Mouse (Mus musculus) erythroblast, embryonic 14.5 days (primary cell): ENCODE measurements around the gene Bicral. TPM values are rescaled to one million over a fixed set of nuclear protein-coding genes. Genes with fewer than 3 reads are reported as not detected.
A peak's percentile ranks its signal among the peaks of the same experiment; 100 is the strongest.

Experiments
- H3K27me3 ChIP-seq: 2 replicates; pipeline ENCODE4 v1.6.1; 2012; ENCODE audit warnings: inconsistent platforms; ENCODE audit not compliant: control insufficient read depth
- H3K36me3 ChIP-seq: 2 replicates; pipeline ENCODE4 v1.6.1; 2012; ENCODE audit warnings: mild to moderate bottlenecking, inconsistent platforms; ENCODE audit not compliant: control insufficient read depth
- H3K4me1 ChIP-seq: 2 replicates; pipeline ENCODE4 v1.6.1; 2012; ENCODE audit warnings: inconsistent platforms; ENCODE audit not compliant: control insufficient read depth
- H3K4me3 ChIP-seq: replicated peaks from 2 replicates; pipeline ENCODE3; 2012; ENCODE audit warnings: moderate library complexity, mild to moderate bottlenecking, inconsistent platforms
- H3K9me3 ChIP-seq: 2 replicates; pipeline ENCODE4 v1.6.1; 2012; ENCODE audit warnings: low read length, inconsistent platforms, mixed read lengths; ENCODE audit not compliant: control insufficient read depth
- GATA1 ChIP-seq: IDR thresholded peaks from 2 replicates; pipeline ENCODE4 v1.6.1; 2012; ENCODE audit warnings: low read length, inconsistent platforms, mixed read lengths
- TAL1 ChIP-seq: IDR thresholded peaks from 3 replicates; pipeline ENCODE4 v1.6.1; 2012; ENCODE audit warnings: low read length, inconsistent platforms, mixed read lengths
- polyA plus RNA-seq: library from polyadenylated mRNA; stranded (reverse); fragments of >175 nt; gene quantifications from 2 replicates; pipeline ENCODE4 v1.2.3, GENCODE M21; 2012

Bicral gene
- 0.30 and 0.33 TPM in 2 replicates for polyA plus RNA-seq

DNA sequence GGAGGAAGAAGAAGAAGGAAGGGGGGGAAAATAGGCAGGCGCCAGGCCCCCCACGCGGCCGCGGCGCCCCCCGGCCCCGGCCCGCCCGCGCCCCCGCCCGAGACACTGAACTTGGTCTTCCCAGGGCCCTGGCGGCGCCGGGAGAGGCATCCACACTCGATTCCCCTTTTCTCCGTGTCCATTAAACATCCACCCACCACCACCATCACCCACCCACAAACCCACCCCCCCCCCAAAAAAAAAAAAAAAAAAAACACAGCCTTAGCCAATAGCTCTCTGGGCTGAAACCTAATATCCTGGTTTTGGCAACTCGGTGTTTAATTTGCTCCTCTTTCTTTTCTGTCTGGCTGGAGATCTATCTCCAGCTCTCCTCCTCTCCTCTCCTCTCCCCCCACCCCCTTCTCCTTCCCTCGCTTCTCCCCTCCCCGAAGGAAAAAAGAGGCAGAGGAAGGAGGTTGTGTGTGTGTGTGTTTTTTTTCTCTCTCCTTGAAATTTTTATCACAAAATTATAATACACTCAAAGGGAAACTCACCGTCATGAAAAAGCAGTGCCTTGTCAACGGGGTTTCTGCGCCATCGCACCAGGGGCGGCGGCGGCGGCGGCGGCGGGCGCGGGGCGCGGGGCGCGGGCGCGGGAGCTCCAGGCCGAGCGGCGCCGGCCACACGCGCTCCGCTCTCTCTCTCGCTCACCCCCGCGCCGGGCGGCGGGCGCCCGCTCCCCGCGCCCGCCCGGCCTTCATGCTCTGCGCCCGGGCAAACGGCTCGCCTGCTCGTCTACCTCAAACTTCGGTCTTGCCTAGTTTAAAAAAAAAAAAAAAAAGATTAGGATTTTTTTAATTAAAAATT, at the start of gene Bicral:
Gene Bicral (minus strand): TSS at position 580 of the 846 bp plus-strand sequence.
- H3K36me3 ChIP-seq: peaks cover 10% of the 10 kb centered on the region
- H3K4me1 ChIP-seq: peaks cover 40% of the 10 kb centered on the region
- no peaks in the 10 kb centered on the region for H3K27me3 ChIP-seq
- H3K4me3 ChIP-seq: peak within 1 kb of the TSS; percentile 77
- no peaks in the 10 kb centered on the region for H3K9me3 ChIP-seq
- TF ChIP-seq GATA1 (no peak), TAL1 (no peak)

DNA sequence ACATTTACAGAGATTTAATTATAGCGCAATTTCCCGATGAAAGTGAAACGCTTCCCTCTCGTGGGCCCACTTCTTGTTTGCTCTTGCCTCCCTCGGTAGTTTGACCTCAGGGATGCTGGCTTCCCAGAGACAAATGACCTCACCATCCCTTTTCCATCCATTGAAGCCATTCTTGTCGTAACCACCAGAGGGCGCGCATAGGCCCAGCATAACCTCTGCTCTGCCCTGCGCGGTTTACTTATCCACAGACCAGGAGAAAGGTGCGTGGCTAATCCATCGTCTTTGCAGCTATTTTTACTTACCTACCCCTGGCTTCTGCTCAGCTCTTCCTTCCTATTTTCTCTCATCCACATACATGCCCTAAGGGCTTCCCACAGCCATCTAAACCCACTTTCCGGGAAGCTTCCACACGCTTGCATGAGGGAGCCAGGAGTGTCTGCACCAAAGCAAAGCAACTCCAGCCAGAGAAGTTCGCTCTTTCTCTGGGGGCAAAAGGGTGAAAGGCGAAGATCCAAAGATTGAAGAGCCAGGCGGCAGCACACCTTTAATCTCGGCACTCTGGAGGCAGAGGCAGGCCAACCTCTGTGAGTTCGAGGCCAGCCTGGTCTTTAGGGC, 45.7 kb upstream of the Bicral start:
- Histone ChIP-seq H3K36me3 (no peaks in the 10 kb centered on the region), H3K9me3 (no peaks in the 10 kb centered on the region), H3K4me1 (peaks cover 4% of the 10 kb centered on the region), H3K4me3 (no peak overlapping the region), H3K27me3 (no peaks in the 10 kb centered on the region)
- TF ChIP-seq GATA1 (no peak), TAL1 (no peak)

DNA sequence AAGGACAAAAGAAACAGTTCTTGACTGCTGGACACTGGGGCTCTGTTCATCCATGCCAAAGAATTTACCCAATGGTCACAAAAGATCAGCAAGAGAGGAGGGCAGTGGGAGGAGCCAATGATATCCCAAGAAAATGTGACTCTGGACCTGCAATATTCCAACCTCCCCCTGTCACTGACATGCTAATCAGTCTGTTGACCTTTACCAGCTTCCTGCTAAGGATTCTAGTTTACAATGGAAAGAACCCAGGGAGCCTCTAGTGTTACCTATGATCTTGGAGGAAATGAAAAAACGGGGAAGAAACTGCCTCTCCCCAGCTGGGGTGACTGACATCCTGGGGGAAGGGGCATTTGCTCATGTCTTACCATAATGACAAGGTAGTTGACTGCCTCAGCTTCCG, 42.7 kb upstream of the Bicral start:
- no peaks in the 10 kb centered on the region for H3K27me3 ChIP-seq
- H3K9me3 ChIP-seq: no peaks in the 10 kb centered on the region; the same call in 1 of the 2 replicates
- H3K4me1 ChIP-seq: peaks cover 4% of the 10 kb centered on the region
- no peaks in the 10 kb centered on the region for H3K36me3 ChIP-seq
- TF ChIP-seq TAL1 (no peak), GATA1 (no peak)
- no peak overlapping the region for H3K4me3 ChIP-seq

- peaks cover 11% of the 10 kb centered on the region for H3K36me3 ChIP-seq
- H3K4me3 ChIP-seq: no peak overlapping the region
- peaks cover 12% of the 10 kb centered on the region for H3K4me1 ChIP-seq
- TF ChIP-seq TAL1: no peak
- TF ChIP-seq GATA1: no peak
- H3K27me3 ChIP-seq: no peaks in the 10 kb centered on the region
- no peaks in the 10 kb centered on the region; the same call in 1 of the 2 replicates for H3K9me3 ChIP-seq
These were observed 39.1 kb upstream of the Bicral start for GRCm38 (mm10) chr17:46897221-46897950.

GRCm38 (mm10) chr17:46895426-46895825, 37.1 kb upstream of the Bicral start:
- TF ChIP-seq TAL1 (no peak), GATA1 (no peak)
- Histone ChIP-seq H3K4me1 (peaks cover 28% of the 10 kb centered on the region), H3K36me3 (peaks cover 15% of the 10 kb centered on the region), H3K27me3 (no peaks in the 10 kb centered on the region), H3K4me3 (no peak overlapping the region), H3K9me3 (no peaks in the 10 kb centered on the region; the same call in 1 of the 2 replicates)

- peaks cover 62% of the 10 kb centered on the region for H3K4me1 ChIP-seq
- TF ChIP-seq TAL1 (no peak), GATA1 (no peak)
- H3K27me3 ChIP-seq: no peaks in the 10 kb centered on the region
These were observed 32.7 kb upstream of the Bicral start for GRCm38 (mm10) chr17:46890843-46891594.

GRCm38 (mm10) chr17:46890116-46890815, 32.0 kb upstream of the Bicral start, which contains the start of gene Tbcc:
Gene Tbcc, plus strand, starts transcription at chr17:46890684.
- no peak for TF ChIP-seq TAL1
- H3K9me3 ChIP-seq: no peaks in the 10 kb centered on the region
- H3K4me3 ChIP-seq: peak within 1 kb of the TSS; percentile 73
- peaks cover 69% of the 10 kb centered on the region for H3K4me1 ChIP-seq
- H3K27me3 ChIP-seq: no peaks in the 10 kb centered on the region
- H3K36me3 ChIP-seq: peaks cover 15% of the 10 kb centered on the region

More at GRCm38 (mm10) chr17:46890843-46891594, 32.7 kb upstream of the Bicral start:
- Histone ChIP-seq H3K4me3 (peak overlapping the region; percentile 73), H3K9me3 (no peaks in the 10 kb centered on the region), H3K36me3 (peaks cover 15% of the 10 kb centered on the region)
